Mouse (Mus musculus) limb, embryonic 14.5 days (tissue): Measurements from ENCODE around the gene Coro1c. TPM values are rescaled to one million over a fixed set of nuclear protein-coding genes. Genes with fewer than 3 reads are reported as not detected.

Experiments used
- ATAC-seq: fragments of 200-750 bp; cut with Nextera tagmentation; 2 replicates; pipeline ENCODE4 v1.8.0; 2017; ENCODE audit warnings: low read depth, moderate number of reproducible peaks, moderate TSS enrichment; ENCODE audit not compliant: low FRiP score
- DNase-seq: peaks from one replicate; pipeline ENCODE4 v3.0.0-alpha.2; 2015; ENCODE audit warnings: low spot score
- H3K27ac ChIP-seq: fragments of 300-500 bp; sonication (generic); replicated peaks from 2 replicates; pipeline ENCODE4 v1.5.1; 2014; ENCODE audit warnings: low read depth, mild to moderate bottlenecking, low read length, moderate library complexity, mixed read lengths
- H3K27me3 ChIP-seq: fragments of 300-500 bp; sonication (generic); 2 replicates; pipeline ENCODE4 v1.6.1; 2014; ENCODE audit warnings: low read length, mixed read lengths; ENCODE audit not compliant: control insufficient read depth, insufficient read depth
- H3K36me3 ChIP-seq: fragments of 300-500 bp; sonication (generic); 2 replicates; pipeline ENCODE4 v1.6.1; 2014; ENCODE audit warnings: mild to moderate bottlenecking, low read length, moderate library complexity, mixed read lengths; ENCODE audit not compliant: control insufficient read depth, insufficient read depth
- H3K4me1 ChIP-seq: fragments of 300-500 bp; sonication (generic); 2 replicates; pipeline ENCODE4 v1.6.1; 2014; ENCODE audit warnings: antibody characterized with exemption, low read length, mixed read lengths; ENCODE audit not compliant: control insufficient read depth, insufficient read depth
- H3K4me2 ChIP-seq: fragments of 300-500 bp; sonication (generic); replicated peaks from 2 replicates; pipeline ENCODE4 v1.6.1; 2014; ENCODE audit warnings: low read depth, mild to moderate bottlenecking, low read length, moderate library complexity; ENCODE audit not compliant: severe bottlenecking
- H3K4me3 ChIP-seq: fragments of 300-500 bp; sonication (generic); replicated peaks from 2 replicates; pipeline ENCODE4 v1.5.1; 2014; ENCODE audit warnings: low read length
- H3K9ac ChIP-seq: fragments of 300-500 bp; sonication (generic); 2 replicates; pipeline ENCODE4 v1.6.1; 2014; ENCODE audit warnings: mild to moderate bottlenecking, low read depth, low read length, moderate library complexity; ENCODE audit not compliant: severe bottlenecking
- H3K9me3 ChIP-seq: fragments of 300-500 bp; sonication (generic); 2 replicates; pipeline ENCODE4 v1.6.1; 2016; ENCODE audit warnings: low read length; ENCODE audit not compliant: control insufficient read depth
- POLR2A ChIP-seq: fragments of 200-500 bp; IDR thresholded peaks from 2 replicates; pipeline ENCODE4 v1.8.0; 2012; ENCODE audit warnings: inconsistent platforms, mild to moderate bottlenecking, moderate library complexity, borderline replicate concordance; ENCODE audit not compliant: insufficient read depth, insufficient read length; ENCODE audit errors: extremely low read depth
- WGBS: fragments of 180-500 bp; shearing (Covaris S2); extraction: QIAGEN DNeasy Blood & Tissue Kit; methylation state at CpG from one replicate; pipeline ENCODE4 v1.1.7; 2014; 5-methylcytosine and 5-hydroxymethylcytosine counted together
- polyA plus RNA-seq, 2 experiments: library from polyadenylated mRNA; depleted of rRNA in 1 of 2; stranded (reverse) in 1 of 2; unstranded in 1 of 2; fragments of >200 nt; fragmentation: Nextera tagmentation in 1 of 2; extraction: Ambion mirVana in 1 of 2; gene quantifications; 2 replicates each; pipeline versions ENCODE4 v1.2.1 to v1.2.3; 2012 to 2014

Coro1c gene
- polyA plus RNA-seq, 2 experiments: 68.9 to 92.4 TPM

DNA sequence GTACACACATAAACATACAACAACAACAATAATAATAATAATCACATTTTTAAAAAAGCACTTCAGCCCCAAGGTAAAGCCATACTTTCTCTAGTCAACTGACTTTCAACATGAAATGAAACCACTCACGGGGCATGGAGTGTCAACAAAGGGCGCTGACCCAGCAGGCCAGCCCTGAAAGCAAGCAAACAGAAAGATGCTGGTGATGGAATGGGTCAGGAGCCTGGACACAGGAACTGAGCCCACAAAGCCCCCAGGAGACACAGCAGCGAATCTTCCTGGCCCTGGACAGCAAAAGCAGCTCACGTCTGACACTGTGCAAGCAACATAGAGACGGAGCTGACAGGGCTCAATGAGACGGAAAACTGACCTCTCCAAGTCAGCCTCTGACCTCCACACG lies 23.8 kb downstream of the Coro1c start:
- Histone ChIP-seq H3K9me3 (no peaks in the 10 kb centered on the region), H3K9ac (no peak overlapping the region), H3K4me2 (no peak overlapping the region), H3K27ac (no peak overlapping the region), H3K27me3 (no peaks in the 10 kb centered on the region), H3K36me3 (peaks cover 16% of the 10 kb centered on the region), H3K4me3 (no peak overlapping the region), H3K4me1 (peaks cover 23% of the 10 kb centered on the region)
- ATAC-seq: no peak
- DNase-seq: no peak
- WGBS: 91% methylated on average over 7 of the region's 7 CpGs
- TF ChIP-seq POLR2A: no peak

DNA sequence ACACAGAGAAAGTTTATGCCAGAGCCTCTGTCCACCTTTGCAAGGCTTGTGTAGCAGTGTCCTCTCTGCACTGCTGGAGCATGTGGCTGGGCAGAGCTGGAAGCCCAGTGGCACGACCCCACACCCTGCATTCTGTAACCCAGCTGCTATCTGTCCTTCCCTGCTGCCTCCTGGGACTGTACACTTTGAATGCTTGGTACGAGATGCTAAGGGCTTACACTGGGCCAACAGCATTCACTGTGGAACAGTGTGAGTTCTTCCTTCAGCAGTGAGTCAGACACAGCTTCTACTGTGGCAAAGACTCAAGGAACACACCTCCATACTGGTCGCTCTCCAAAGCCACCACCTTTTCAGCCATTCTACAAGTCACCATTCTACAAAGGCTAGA lies 25.2 kb downstream of the Coro1c start:
- Histone ChIP-seq H3K9me3 (no peaks in the 10 kb centered on the region), H3K36me3 (peaks cover 25% of the 10 kb centered on the region), H3K4me1 (peaks cover 15% of the 10 kb centered on the region), H3K27me3 (no peaks in the 10 kb centered on the region), H3K4me2 (no peak overlapping the region), H3K9ac (no peak overlapping the region), H3K4me3 (no peak overlapping the region), H3K27ac (no peak overlapping the region)
- ATAC-seq (peak; percentile 47; the same call in 1 of the 2 replicates), DNase-seq (no peak)
- WGBS: 75% methylated on average over 3 of the region's 3 CpGs
- no peak for TF ChIP-seq POLR2A

GRCm38 (mm10) chr5:113882566-113883383 lies 25.8 kb downstream of the Coro1c start:
- DNase-seq: peak; percentile 34
- Histone ChIP-seq H3K4me1 (peaks cover 15% of the 10 kb centered on the region), H3K9ac (no peak overlapping the region), H3K27ac (peak overlapping the region; percentile 33; the same call in 1 of the 2 replicates), H3K4me3 (no peak overlapping the region), H3K4me2 (no peak overlapping the region), H3K36me3 (peaks cover 25% of the 10 kb centered on the region), H3K9me3 (no peaks in the 10 kb centered on the region), H3K27me3 (no peaks in the 10 kb centered on the region)
- TF ChIP-seq POLR2A: no peak
- peak; percentile 39 for ATAC-seq
- 61% methylated on average over 15 of the region's 15 CpGs for WGBS

- H3K27me3 ChIP-seq: no peaks in the 10 kb centered on the region
- H3K27ac ChIP-seq: no peak overlapping the region
- DNase-seq (no peak), ATAC-seq (no peak)
- H3K9me3 ChIP-seq: no peaks in the 10 kb centered on the region
- H3K4me2 ChIP-seq: no peak overlapping the region
- TF ChIP-seq POLR2A: no peak
- H3K4me1 ChIP-seq: peaks cover 10% of the 10 kb centered on the region
- 95% methylated on average over 14 of the region's 14 CpGs for WGBS
- H3K4me3 ChIP-seq: no peak overlapping the region
- peaks cover 34% of the 10 kb centered on the region for H3K36me3 ChIP-seq
- H3K9ac ChIP-seq: no peak overlapping the region
These were observed 27.4 kb downstream of the Coro1c start for GRCm38 (mm10) chr5:113881136-113881535.

GRCm38 (mm10) chr5:113878943-113879617 lies 29.5 kb downstream of the Coro1c start:
- TF ChIP-seq POLR2A: no peak
- no peak overlapping the region for H3K4me3 ChIP-seq
- ATAC-seq: no peak
- H3K27ac ChIP-seq: no peak overlapping the region
- H3K9ac ChIP-seq: no peak overlapping the region
- H3K4me1 ChIP-seq: peaks cover 11% of the 10 kb centered on the region
- 95% methylated on average over 17 of the region's 17 CpGs for WGBS
- DNase-seq: no peak
- no peaks in the 10 kb centered on the region for H3K9me3 ChIP-seq
- peaks cover 40% of the 10 kb centered on the region for H3K36me3 ChIP-seq
- no peak overlapping the region for H3K4me2 ChIP-seq
- no peaks in the 10 kb centered on the region for H3K27me3 ChIP-seq
